Mouse (Mus musculus) heart, adult 18-20 months (tissue): ENCODE results near the gene Gp2. TPM values are rescaled to one million over a fixed set of nuclear protein-coding genes. Genes with fewer than 3 reads are reported as not detected.

Source experiments
- DNase-seq, 2 experiments: peaks; one replicate each; pipeline ENCODE4 v3.0.0; 2021 to 2022; ENCODE audit warnings: mixed read lengths in 1 of 2
- long read RNA-seq, 2 experiments: library from polyadenylated mRNA; stranded (forward); transcript quantifications; one replicate each; pipeline ENCODE4 v2.0.0; 2021
- total RNA-seq, 2 experiments: library from RNA; stranded (reverse); gene quantifications; 2 replicates each; pipeline ENCODE4 v1.2.3; 2021

The Gp2 gene
- under 1 TPM in 1 of 2 experiments, not detected in 1; 0.15 TPM for total RNA-seq
- long read RNA-seq, experiment 1, partial matches to known transcripts: 1 of 1 reads
- long read RNA-seq, experiment 1, other reads (novel, unspliced or antisense): 0 of 1 reads
- long read RNA-seq, experiment 2: 0 reads

- no peak for DNase-seq
Measured at GRCm38 (mm10) chr7:119459185-119459584, at the start of gene Gp2. Gp2 (minus strand) TSS chr7:119459285.

- no peak for DNase-seq
Measured at GRCm38 (mm10) chr7:119490041-119490780, 31.1 kb upstream of the Gp2 start.

GRCm38 (mm10) chr7:119486683-119487082 lies 27.6 kb upstream of the Gp2 start:
- no peak for DNase-seq

GRCm38 (mm10) chr7:119484154-119484553 lies 25.1 kb upstream of the Gp2 start:
- DNase-seq: no peak

- DNase-seq: no peak
Measured at GRCm38 (mm10) chr7:119479256-119479655, 20.2 kb upstream of the Gp2 start, which contains the start of gene Umod. Umod (minus strand) TSS chr7:119479282.

DNA sequence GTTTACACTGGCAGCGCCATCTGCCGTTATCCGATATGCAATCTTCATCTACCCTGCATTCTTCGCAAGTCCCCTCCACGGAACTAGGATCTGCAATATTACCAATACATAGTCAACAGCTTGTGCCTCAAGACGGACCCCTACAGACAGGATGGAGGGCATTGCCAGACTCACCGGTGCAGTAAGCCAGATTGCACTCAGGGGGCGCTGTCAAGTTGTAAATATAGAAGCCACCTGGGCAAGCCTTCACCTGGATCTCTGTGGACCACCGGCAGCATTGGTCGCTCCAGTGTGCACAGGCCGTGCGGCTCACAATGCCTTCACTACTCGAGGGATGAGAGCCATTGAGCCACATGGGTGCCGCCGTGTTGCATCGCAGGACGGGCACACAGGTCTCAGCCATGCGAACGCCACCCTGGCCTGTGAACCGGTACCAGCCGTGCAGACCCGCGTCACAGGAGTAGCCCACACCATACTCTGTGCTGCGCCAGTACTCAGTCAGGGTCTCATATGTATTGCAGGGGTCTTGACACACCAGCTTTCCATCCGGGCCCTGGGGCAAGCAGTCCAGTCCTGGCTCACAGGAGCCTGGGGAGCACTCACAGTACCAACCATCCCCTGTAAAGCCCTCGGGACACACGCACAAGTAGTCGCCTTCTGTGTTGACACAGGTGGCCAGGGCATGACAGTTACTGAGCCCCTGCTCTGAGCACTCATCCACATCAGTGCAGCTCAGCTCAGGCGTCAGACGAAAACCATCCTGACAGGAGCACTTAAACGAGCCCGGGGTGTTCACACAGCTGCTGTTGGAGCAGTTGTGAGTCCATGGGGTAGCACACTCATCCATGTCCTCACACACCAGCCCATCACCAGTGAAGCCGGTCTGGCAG lies 17.7 kb upstream of the Gp2 start:
- DNase-seq: no peak

GRCm38 (mm10) chr7:119454192-119454591 lies 4.9 kb downstream of the Gp2 start:
- no peak for DNase-seq

DNA sequence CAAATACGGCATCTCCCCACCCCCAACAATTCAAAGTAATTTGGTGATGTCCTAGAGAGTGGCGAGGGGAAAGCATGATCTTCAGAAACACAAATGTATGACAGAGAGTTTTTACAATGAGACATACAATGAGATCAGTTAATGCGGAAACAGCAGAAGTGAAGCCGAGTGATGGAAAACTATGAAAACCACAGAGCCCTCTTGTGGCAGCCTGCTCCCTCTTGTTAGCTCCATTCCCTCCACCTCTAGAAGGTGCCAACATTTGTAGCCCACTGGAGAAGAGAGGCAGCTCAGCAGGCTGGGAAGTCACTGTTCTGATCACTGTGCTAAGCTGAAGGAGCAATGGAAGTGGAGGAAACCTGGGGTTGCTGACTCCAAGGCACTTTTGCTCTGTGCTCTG lies 15.2 kb downstream of the Gp2 start:
- DNase-seq: no peak

- no peak for DNase-seq
Measured at GRCm38 (mm10) chr7:119441938-119442337, 17.1 kb downstream of the Gp2 start.

DNA sequence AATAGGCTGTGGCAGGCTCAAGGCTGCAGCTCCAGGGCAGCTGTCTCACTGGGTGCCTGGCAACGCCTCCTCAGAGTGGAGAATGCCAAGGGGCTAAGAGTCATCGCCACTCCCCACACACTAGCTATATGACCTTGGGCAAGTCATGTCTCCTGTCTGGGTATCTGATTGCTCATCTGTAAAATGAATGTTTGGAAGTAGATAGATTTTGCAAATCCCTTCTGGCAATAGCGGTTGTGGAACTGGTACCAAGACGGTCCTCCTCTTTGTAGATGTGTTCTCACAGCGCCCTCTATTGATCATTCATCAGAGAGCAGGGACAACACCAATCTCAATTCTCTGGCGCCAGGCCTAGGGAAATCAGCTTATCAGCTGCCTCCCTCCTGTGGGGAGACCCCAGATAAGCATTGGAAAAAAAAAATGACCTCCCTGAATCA lies 31.9 kb downstream of the Gp2 start:
- DNase-seq: peak in 1 of 2 experiments; percentile 14

GRCm38 (mm10) chr7:119420730-119421129 lies 38.4 kb downstream of the Gp2 start:
- DNase-seq: no peak

- DNase-seq: no peak
Measured at GRCm38 (mm10) chr7:119418523-119418922, 40.6 kb downstream of the Gp2 start.

GRCm38 (mm10) chr7:119394050-119394732 lies 64.9 kb downstream of the Gp2 start:
- DNase-seq: no peak

Other genes with a start within 250 kb of the Gp2 start
- gene Umod, start 20.0 kb upstream of the Gp2 start, total RNA-seq: not detected
- 10 to 100 TPM; 19.8 to 21.8 TPM for gene Acsm5, start 60.2 kb upstream of the Gp2 start, total RNA-seq
- gene Pdilt, start 64.2 kb upstream of the Gp2 start, total RNA-seq: not detected
- gene Acsm2, start 95.1 kb upstream of the Gp2 start, total RNA-seq: not detected
- gene Acsm1, start 147.7 kb upstream of the Gp2 start, total RNA-seq: under 1 TPM in 1 of 2 experiments, not detected in 1; 0.57 TPM
- not detected for gene Acsm4, start 230.7 kb upstream of the Gp2 start, total RNA-seq